Mouse (Mus musculus): ENCODE measurements around the gene Nrp1.

The Nrp1 gene

GRCm38 (mm10) chr8:128371026-128371425, 12.6 kb downstream of the Nrp1 start:
- in situ Hi-C loops (cut with MseI, MboI), result no loop called here

GRCm38 (mm10) chr8:128371789-128372188, 13.4 kb downstream of the Nrp1 start:
- in situ Hi-C loops (cut with MseI, MboI), result no loop called here

- in situ Hi-C loops (cut with MseI, MboI), result no loop called here
Measured at GRCm38 (mm10) chr8:128372724-128373123, 14.3 kb downstream of the Nrp1 start.

DNA sequence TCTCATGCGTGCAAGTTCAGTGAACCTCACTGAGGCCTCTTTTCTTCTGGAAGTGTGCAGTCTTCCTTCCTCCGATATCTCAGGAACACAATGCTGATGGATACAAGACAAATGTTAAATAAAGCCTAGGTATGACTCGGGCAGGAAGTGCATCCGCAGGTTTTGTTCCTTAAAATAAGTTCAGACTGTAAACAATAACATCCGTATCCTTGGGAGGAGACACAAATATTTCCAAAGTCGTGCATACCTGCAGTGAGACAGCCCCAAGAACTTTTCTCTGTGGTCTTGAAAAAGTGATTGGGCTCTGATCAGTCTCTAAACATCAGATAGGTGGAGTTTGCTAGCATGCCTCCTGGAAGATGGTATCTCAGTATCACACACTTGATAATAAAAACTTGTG, 15.0 kb downstream of the Nrp1 start:
- in situ Hi-C loops (cut with MseI, MboI), result no loop called here

DNA sequence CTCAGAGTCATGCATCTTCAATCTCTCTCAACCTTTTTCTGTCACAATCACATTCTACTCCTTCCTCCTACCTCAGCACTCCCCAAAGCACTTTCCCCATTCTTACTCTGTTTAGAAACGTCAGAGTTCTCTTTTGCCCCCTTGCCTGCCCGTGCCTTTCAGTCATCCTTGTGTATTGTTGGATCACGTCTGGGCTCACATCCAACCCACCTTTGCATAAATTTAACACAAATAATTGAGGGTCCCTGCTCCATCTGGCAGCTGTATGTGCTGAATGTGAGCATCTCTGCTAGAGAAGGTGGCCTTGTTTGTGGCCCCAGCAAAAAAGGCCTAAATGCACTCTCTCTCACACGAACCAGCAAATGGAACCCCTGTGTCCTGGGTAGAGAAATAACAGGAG, 16.9 kb downstream of the Nrp1 start:
- in situ Hi-C loops (cut with MseI, MboI), result no loop called here

GRCm38 (mm10) chr8:128383176-128383575, 24.8 kb downstream of the Nrp1 start:
- in situ Hi-C loops (cut with MseI, MboI), result no loop called here

DNA sequence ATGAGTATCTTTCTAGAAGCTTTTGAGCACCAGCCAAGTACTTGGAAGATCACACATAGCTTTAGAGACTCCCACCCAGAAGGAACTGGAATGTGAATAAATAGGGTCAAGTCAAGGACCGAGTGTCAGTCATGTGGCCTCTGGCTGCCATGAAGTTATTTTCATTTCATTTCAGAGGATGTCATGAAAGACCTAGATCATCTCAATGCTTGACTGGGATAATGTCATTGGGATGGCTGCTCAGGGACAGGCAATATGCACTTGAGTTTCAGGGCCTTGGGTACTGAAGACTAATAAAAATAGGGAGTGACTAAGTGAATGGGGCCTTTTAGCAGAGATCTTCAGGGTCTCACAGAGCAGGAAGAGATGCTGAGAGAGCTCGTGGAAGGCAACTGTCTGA, 26.0 kb downstream of the Nrp1 start:
- in situ Hi-C loops (cut with MseI, MboI), result no loop called here

- in situ Hi-C loops (cut with MseI, MboI), result no loop called here
Measured at GRCm38 (mm10) chr8:128384921-128385332, 26.5 kb downstream of the Nrp1 start.

DNA sequence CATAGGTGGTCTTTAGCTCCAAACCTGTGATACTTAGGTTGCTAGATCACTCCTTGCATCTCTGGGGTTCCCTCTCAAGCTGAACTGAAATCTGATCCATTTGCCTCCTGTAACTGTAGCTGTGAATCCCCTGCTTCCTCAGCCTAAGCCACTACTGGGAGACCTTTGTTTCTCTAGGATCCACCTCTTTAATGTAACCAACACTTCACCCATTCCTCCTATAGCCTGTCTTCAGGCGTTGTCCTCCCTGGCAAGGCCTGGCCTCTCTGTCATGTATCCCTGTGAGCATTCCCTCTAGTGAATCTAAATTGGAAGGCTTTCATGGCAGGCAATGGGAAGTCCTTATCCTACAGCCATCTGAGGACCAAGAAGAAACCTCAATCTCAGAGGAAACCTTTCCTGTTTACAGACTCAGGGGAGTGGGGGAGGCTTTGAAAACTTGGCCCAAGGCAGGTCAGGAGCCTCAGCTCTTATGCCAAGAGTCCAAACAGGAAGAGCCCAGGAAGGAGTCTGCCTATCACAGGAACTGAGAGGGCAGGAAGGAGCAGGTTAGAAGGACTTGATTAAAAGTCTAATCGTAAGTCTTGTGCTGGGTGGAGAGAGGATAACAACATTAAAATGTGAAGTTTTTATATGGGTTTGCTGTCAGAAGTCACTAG, 28.7 kb downstream of the Nrp1 start:
- in situ Hi-C loops (cut with MseI, MboI), result no loop called here

- in situ Hi-C loops (cut with MseI, MboI), result no loop called here
Measured at GRCm38 (mm10) chr8:128390759-128391158, 32.4 kb downstream of the Nrp1 start.

DNA sequence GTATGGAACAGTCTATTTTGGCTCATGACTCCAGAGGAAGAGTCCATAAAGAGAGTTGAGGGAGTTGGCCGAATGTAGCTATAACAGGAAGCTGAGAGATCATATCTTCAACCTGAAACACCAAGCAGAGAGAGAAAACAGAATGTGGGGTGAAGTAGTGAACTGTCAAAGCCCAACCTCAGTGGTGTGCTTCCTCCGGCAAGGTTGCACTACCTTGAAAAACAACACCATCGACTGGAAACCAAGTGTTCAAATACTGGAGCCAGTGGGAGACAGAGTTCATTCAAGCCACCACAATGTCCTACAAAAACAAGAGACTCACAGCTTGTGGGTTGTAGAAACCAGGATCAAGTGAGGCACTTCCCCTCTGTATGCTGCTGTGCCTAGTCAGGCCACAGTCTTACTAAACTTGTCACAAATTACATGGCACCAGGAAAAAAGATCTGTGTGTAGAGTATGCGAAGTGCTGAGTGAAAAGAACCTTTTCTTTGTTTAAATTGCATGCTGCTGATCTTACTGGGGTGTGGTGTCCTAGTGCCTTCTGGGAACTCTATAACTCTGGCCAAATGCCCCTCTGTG, 32.9 kb downstream of the Nrp1 start:
- in situ Hi-C loops (cut with MseI, MboI), result no loop called here

DNA sequence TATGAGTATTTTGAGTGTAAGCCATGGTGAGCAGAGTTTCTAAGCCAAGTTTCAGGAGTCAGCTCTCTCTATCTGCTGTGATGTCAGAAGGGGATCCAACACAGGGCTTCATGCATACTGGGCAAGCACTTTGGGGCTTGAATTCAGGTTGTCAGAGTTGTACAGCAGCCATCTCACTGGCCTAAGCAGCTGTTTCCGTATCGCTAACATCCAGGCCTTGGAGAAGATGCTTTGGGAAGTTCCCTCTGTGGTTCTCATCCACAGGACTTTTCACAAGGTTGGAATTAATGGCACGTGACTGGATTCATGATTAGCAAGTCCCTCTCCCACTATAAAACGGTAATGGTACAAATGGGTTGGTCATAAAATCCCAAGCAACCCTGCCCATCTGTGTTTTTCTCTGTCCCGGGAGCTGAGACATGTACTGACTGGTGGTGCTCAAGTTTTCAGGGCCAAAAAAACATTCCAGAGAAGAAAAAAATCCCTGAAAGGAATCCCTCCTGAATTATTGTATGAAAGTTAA, 36.3 kb downstream of the Nrp1 start:
- in situ Hi-C loops (cut with MseI, MboI), result no loop called here

DNA sequence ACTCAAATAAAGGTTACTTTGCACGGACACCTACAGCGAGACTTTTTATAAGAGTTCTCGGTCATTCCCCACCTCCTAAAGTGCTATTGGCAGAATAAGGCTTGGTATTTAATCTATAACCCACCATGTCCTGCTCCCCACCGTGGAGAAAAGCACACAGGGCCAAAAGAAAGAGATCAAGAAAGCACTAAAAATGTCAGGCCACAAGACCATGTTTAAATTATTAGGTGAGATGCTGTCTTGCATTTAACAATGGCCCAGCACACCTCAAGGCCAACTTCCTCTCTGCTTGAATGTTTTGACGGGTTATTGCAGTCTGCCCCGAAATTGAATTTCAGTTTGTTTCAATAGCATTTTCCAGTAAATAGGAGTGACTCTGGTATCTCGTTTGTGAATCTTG, 38.6 kb downstream of the Nrp1 start:
- in situ Hi-C loops (cut with MseI, MboI), result no loop called here

DNA sequence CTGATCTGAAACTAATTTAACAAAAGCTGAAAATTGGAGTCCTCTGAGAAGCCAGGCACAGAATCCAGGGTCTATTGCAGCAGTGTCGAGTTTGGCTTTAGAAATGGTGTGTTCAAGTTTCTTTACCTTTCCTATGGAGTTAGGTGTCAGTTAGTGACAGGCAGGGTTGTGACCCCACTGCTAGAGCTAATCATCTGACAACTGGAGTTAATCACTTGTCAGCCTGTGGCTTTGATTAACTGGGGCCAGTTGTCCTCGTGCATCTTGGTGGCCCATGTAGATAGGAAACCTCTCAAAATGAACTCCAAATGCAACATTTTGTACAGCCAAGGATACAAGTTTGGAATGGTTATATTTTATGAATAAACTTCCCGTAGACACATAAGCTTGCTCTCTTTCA, 39.0 kb downstream of the Nrp1 start:
- in situ Hi-C loops (cut with MseI, MboI), result no loop called here

DNA sequence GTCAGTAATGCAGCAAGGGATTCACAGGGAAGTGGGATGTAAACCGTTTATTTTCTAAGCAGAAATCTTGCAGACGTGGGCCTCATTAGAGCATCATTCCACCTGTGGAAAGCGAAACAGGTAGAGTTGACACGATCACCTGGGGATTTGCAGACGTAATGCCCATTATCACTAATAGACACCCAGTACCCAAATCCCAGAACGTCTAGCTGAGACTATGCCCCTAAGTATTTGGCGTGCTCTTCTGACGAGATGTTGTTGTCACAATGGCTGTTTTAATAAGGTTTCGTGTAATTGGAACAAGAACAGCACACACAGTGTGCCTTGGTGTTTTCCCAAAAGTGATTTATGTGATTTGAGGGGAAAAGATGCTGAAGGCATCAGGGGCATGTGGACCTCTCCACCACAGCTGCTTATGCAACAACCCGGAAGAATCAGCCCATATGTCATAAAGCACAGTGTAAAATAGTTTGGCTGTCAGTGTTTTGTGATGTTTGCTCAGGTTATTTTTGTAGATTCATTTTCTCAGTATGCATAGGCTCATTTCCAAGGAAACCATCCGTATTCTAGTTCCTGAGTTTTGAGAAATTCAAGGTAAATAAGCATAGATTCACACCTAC, 40.2 kb downstream of the Nrp1 start:
- in situ Hi-C loops (cut with MseI, MboI), result no loop called here

- in situ Hi-C loops (cut with MseI, MboI), result no loop called here
Measured at GRCm38 (mm10) chr8:128400286-128400685, 41.9 kb downstream of the Nrp1 start.

DNA sequence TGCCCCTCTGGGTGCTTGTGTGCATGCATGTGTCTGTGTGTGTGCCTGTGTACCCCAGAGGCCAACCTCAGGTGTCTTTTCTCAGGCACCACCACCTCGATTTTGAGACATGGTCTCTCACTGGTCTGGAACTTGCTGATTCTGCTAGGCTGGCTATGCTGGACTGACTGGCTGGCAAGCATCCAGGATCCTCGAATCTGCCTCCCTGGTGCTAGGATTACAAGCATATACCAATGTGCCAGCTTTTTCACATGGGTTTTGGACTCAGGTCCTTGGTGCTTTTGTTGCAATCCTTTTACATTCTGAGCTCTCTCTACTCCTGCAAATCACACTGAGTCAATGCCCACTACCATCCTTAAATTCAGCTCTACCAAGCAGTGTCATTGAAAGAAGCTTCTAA, 46.5 kb downstream of the Nrp1 start:
- in situ Hi-C loops (cut with MseI, MboI), result no loop called here

- in situ Hi-C loops (cut with MseI, MboI), result no loop called here
Measured at GRCm38 (mm10) chr8:128413381-128413780, 55.0 kb downstream of the Nrp1 start.

GRCm38 (mm10) chr8:128415730-128416684, 57.6 kb downstream of the Nrp1 start:
- in situ Hi-C loops (cut with MseI, MboI), result no loop called here

GRCm38 (mm10) chr8:128416896-128417295, 58.5 kb downstream of the Nrp1 start:
- in situ Hi-C loops (cut with MseI, MboI), result no loop called here

- in situ Hi-C loops (cut with MseI, MboI), result no loop called here
Measured at GRCm38 (mm10) chr8:128417956-128418796, 59.8 kb downstream of the Nrp1 start.

Data from mouse trophoblast stem cell (cell line).